In genomic region chr6:127614083-127614984, GRCm38 (mm10) we compare ENCODE assay signal across 9 mouse cellular contexts. TPM values are rescaled to one million over a fixed set of nuclear protein-coding genes. Genes with fewer than 3 reads are reported as not detected.
A peak's percentile ranks its signal among the peaks of the same experiment; 100 is the strongest.
DNase-seq lines count a peak whose midpoint lies in the region; ATAC-seq and TF ChIP-seq lines count a peak whose summit lies in the region.
"Had no signal": no experiment of that assay in that cellular context is flagged by ENCODE, and none has a peak within 500 bp of the region (broad histone marks: within the 10 kb centered on the region; RNA-seq: fewer than 3 reads in every experiment).

No protein-coding gene starts in this region.

- TF ChIP-seq EP300 in liver, postnatal 0 days (IDR thresholded peaks at IDR 0.05; ENCODE audit: low read depth) = no peak

- H3K4me1 ChIP-seq in liver, postnatal 0 days (ENCODE audit: insufficient read depth) = no peaks in the 10 kb centered on the region
- peaks cover 8% of the 10 kb centered on the region for H3K4me1 ChIP-seq in neural tube, embryonic 15.5 days

- WGBS in liver, postnatal 0 days (ENCODE audit: insufficient replicate concordance) = 71% methylated on average over 13 of the region's 13 CpGs
- 33% methylated on average over 13 of the region's 13 CpGs for WGBS in neural tube, embryonic 15.5 days

- no peaks in the 10 kb centered on the region for H3K27me3 ChIP-seq in liver, postnatal 0 days (ENCODE audit: insufficient read depth, low read length)
- 0 out of 2 replicates have a peak, but pooled peaks cover 4% of the 10 kb centered on the region for H3K27me3 ChIP-seq in neural tube, embryonic 15.5 days (replicated peaks)

- H3K36me3 ChIP-seq in liver, postnatal 0 days (replicated peaks; ENCODE audit: insufficient read depth, low read length) = no peaks in the 10 kb centered on the region; the same call in 1 of the 2 replicates
- no peaks in the 10 kb centered on the region for H3K36me3 ChIP-seq in neural tube, embryonic 15.5 days

- no peak overlapping the region for H3K4me3 ChIP-seq in liver, postnatal 0 days (ENCODE audit: low read depth, low read length)
- no peak overlapping the region for H3K4me3 ChIP-seq in neural tube, embryonic 15.5 days (replicated peaks)

- DNase-seq in kidney, postnatal 10 days = peak; percentile 40
- no peak for DNase-seq in kidney, adult 18-20 months
- DNase-seq in gastrocnemius, adult 18-20 months (ENCODE audit: low spot score) = peak; percentile 19
- no peak for DNase-seq in liver, postnatal 0 days
- no peak for DNase-seq in embryo, embryonic 9.5 days (ENCODE audit: extremely low spot score)
- DNase-seq in ovary, postnatal 36 days (ENCODE audit: low spot score) = no peak

- no peaks in the 10 kb centered on the region for H3K9me3 ChIP-seq in liver, postnatal 0 days (ENCODE audit: low read length)
- H3K9me3 ChIP-seq in neural tube, embryonic 15.5 days (replicated peaks) = no peaks in the 10 kb centered on the region

- ATAC-seq in liver, postnatal 0 days = peak; percentile 67
- ATAC-seq in neural tube, embryonic 15.5 days (ENCODE audit: low FRiP score) = peak; percentile 47; the same call in 1 of the 2 replicates
- ATAC-seq in cerebellum, adult (ENCODE audit: insufficient number of reproducible peaks, low FRiP score, low TSS enrichment) = no peak

- H3K4me2 ChIP-seq in liver, postnatal 0 days (ENCODE audit: low read depth, low read length) = no peak overlapping the region
- peak overlapping the region; percentile 34 for H3K4me2 ChIP-seq in neural tube, embryonic 15.5 days

- no peak overlapping the region for H3K27ac ChIP-seq in liver, postnatal 0 days (ENCODE audit: low read depth)
- H3K27ac ChIP-seq in neural tube, embryonic 15.5 days (replicated peaks) = peak overlapping the region; percentile 28; the same call in 1 of the 2 replicates
- H3K27ac ChIP-seq: macrophage had no signal

- H3K9ac ChIP-seq in liver, postnatal 0 days (replicated peaks) = no peak overlapping the region
- H3K9ac ChIP-seq in neural tube, embryonic 15.5 days (replicated peaks) = no peak overlapping the region

- TF ChIP-seq CTCF in liver, postnatal 0 days (IDR thresholded peaks at IDR 0.05; ENCODE audit: low read depth) = no peak

RNA-seq across cellular contexts. Expression of gene Cracr2a, which starts 53.2 kb away (rescaled TPM):
- under 1 TPM; 0.12 to 0.27 TPM for total RNA-seq in gastrocnemius, adult 18-20 months (2021)
- 0.31 and 0.47 TPM in 2 replicates for polyA plus RNA-seq in liver, postnatal 0 days (2015; fragmentation: Nextera tagmentation; extraction: Ambion mirVana)
- polyA plus RNA-seq in neural tube, embryonic 15.5 days (2015; fragmentation: Nextera tagmentation; extraction: Ambion mirVana) = 1.0 and 1.2 TPM in 2 replicates

Comparison
In these comparisons a context has a peak if more than half of its experiments do, and no peak if none do; other contexts are left out.
1. DNase-seq: peak in kidney, postnatal 10 days (single experiment) and gastrocnemius, adult 18-20 months (single experiment); none in kidney, adult 18-20 months (single experiment), liver, postnatal 0 days (single experiment), embryo, embryonic 9.5 days (single experiment) and ovary, postnatal 36 days (single experiment).